Mouse (Mus musculus) ES-E14 (cell line): ENCODE measurements around the gene Phactr2. TPM values are rescaled to one million over a fixed set of nuclear protein-coding genes. Genes with fewer than 3 reads are reported as not detected.

Experiments
- DNase-seq: peaks from one replicate; pipeline ENCODE4 v3.0.0-alpha.2; 2013; ENCODE audit warnings: low read depth, low spot score
- H3K27ac ChIP-seq: 2 replicates; pipeline ENCODE4 v1.5.1; 2012; ENCODE audit warnings: low read depth, mild to moderate bottlenecking, low read length, moderate library complexity, mixed read lengths; ENCODE audit not compliant: poor library complexity, insufficient read depth, severe bottlenecking
- H3K36me3 ChIP-seq: 2 replicates; pipeline ENCODE4 v1.6.1; 2012; ENCODE audit warnings: mild to moderate bottlenecking, low read length, moderate library complexity, mixed read lengths; ENCODE audit not compliant: control insufficient read depth, poor library complexity, insufficient read depth, severe bottlenecking
- H3K4me1 ChIP-seq, 2 experiments: fragments of 150-350 bp in 1 of 2; sonication (generic) in 1 of 2; 2 replicates each; pipeline ENCODE4 v1.6.1; 2012; ENCODE audit warnings: low read length in 2 of 2, mild to moderate bottlenecking in 1 of 2, mixed read lengths in 1 of 2; ENCODE audit not compliant: control insufficient read depth in 2 of 2, insufficient read depth in 2 of 2, poor library complexity in 1 of 2
- H3K4me3 ChIP-seq, 2 experiments: fragments of 150-350 bp in 1 of 2; sonication (generic) in 1 of 2; 2 replicates each; pipeline ENCODE4 v1.5.1; 2012; ENCODE audit warnings: low read length in 2 of 2, low read depth in 1 of 2, mild to moderate bottlenecking in 1 of 2, mixed read lengths in 1 of 2; ENCODE audit not compliant: insufficient read depth in 1 of 2, poor library complexity in 1 of 2, severe bottlenecking in 1 of 2
- H3K9ac ChIP-seq: 2 replicates; pipeline ENCODE4 v1.6.1; 2012; ENCODE audit warnings: low read depth, mild to moderate bottlenecking, low read length, mixed read lengths; ENCODE audit not compliant: poor library complexity, insufficient read depth, severe bottlenecking
- H3K9me3 ChIP-seq: fragments of 150-350 bp; sonication (generic); 2 replicates; pipeline ENCODE4 v1.6.1; 2012; ENCODE audit warnings: low read depth, mild to moderate bottlenecking, low read length; ENCODE audit not compliant: control insufficient read depth, insufficient read depth
- CHD2 ChIP-seq: IDR thresholded peaks from 2 replicates; pipeline ENCODE4 v1.6.1; 2014; ENCODE audit warnings: mild to moderate bottlenecking, low read depth, low read length, inconsistent platforms
- HCFC1 ChIP-seq: IDR thresholded peaks from 2 replicates; pipeline ENCODE4 v1.6.1; 2012; ENCODE audit warnings: low read length, inconsistent platforms, borderline replicate concordance; ENCODE audit not compliant: insufficient read depth
- MAFK ChIP-seq: IDR thresholded peaks from 2 replicates; pipeline ENCODE4 v1.6.1; 2014; ENCODE audit warnings: mild to moderate bottlenecking, low read depth, low read length, inconsistent platforms; ENCODE audit not compliant: insufficient read depth
- ZC3H11A ChIP-seq: IDR thresholded peaks from 2 replicates; pipeline ENCODE4 v1.6.1; 2012; ENCODE audit warnings: low read depth, mild to moderate bottlenecking, inconsistent platforms, low read length, borderline replicate concordance
- ZNF384 ChIP-seq: IDR thresholded peaks from 2 replicates; pipeline ENCODE4 v1.6.1; 2012; ENCODE audit warnings: low read depth, low read length, inconsistent platforms
- in situ Hi-C, 2 experiments: fragments of 600-800 bp; cut with MboI; formaldehyde crosslinking; loops; one replicate each; pipeline ENCODE4 v1.15.1; 2025; ENCODE audit warnings: low sequenced_read_pairs in 2 of 2, inconsistent platforms in 1 of 2; ENCODE audit not compliant: unreplicated experiment in 2 of 2
- total RNA-seq: library from RNA; depleted of rRNA; stranded (reverse); fragments of 300-350 nt; gene quantifications from 2 replicates; pipeline ENCODE4 v1.2.3, GENCODE M21; 2012

The Phactr2 gene
- total RNA-seq, 1 experiment, result 2.2 TPM

DNA sequence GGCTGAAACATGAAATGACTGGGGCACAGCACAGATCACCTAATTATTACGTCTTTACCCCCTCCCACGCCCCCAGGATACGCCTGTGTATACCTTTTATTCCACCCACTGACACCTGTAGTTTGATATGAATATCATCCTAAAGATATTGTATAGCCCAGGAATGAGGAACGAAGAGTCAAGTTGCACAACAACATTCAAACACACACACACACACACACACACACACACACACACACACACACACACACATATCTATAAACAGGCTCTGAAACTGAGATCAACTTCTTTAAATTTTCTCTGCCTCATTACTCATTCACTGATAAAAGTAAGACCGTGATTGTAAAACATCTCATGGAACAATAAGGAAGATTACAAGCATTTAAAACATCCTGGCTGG is 197.9 kb downstream of the Phactr2 start:
- Histone ChIP-seq H3K27ac (no peak overlapping the region), H3K36me3 (no peaks in the 10 kb centered on the region), H3K4me1 (no peaks in the 10 kb centered on the region), H3K9ac (no peak overlapping the region), H3K9me3 (no peaks in the 10 kb centered on the region), H3K4me3 (no peak overlapping the region)
- TF ChIP-seq MAFK, result no peak
- no peak for TF ChIP-seq CHD2
- TF ChIP-seq ZC3H11A, result no peak
- no peak for TF ChIP-seq HCFC1
- TF ChIP-seq ZNF384, result no peak
- in situ Hi-C loops, result no loop called here
- no peak for DNase-seq

DNA sequence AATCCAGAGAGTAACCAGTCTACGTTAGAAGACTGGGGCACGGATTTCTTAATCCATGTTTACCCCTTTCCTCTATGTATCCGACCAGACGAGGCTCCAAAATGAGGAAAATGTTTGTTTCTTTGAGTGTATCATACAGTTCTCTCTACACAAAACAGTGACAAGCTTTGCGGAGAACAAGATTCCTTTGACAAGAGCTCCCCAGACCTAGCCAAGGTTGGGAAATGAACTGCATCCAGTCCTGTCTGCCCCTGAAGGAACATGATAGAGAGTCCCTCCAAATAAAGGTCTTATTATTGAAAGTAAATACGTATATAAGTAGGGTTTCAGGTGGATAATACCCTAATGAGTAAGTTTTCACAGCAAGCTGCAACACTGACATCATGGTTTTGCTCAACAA is 199.1 kb downstream of the Phactr2 start:
- in situ Hi-C loops, result no loop called here
- TF ChIP-seq MAFK, result no peak
- no peak for TF ChIP-seq CHD2
- TF ChIP-seq HCFC1, result no peak
- no peaks in the 10 kb centered on the region for H3K9me3 ChIP-seq
- H3K4me1 ChIP-seq, result no peaks in the 10 kb centered on the region
- no peak for DNase-seq
- no peak overlapping the region for H3K27ac ChIP-seq
- no peak overlapping the region for H3K9ac ChIP-seq
- H3K4me3 ChIP-seq, result no peak overlapping the region
- H3K36me3 ChIP-seq, result no peaks in the 10 kb centered on the region

DNA sequence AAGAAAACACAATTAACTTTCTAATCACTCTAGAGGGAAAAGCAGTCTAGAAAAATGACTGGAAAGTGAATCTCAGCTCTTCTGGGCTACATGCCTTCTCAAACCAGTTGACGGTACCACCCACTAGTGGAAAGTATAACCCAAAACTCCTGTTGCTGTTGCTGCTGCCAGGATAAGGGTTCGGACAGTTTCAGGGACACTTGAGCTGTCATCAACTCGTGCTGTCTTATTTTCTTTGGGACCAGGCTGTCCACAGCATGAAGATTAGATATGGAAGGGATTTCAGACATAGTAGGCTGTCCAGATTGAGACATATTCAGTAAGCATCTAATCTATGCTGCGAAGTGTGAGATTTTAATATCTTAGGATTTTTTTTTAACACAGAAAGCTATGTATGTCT is 199.5 kb downstream of the Phactr2 start:
- Histone ChIP-seq H3K27ac (no peak overlapping the region), H3K9ac (no peak overlapping the region), H3K9me3 (no peaks in the 10 kb centered on the region), H3K36me3 (no peaks in the 10 kb centered on the region), H3K4me3 (no peak overlapping the region), H3K4me1 (no peaks in the 10 kb centered on the region)
- in situ Hi-C loops, result no loop called here
- no peak for DNase-seq
- TF ChIP-seq ZC3H11A (no peak), ZNF384 (no peak), MAFK (no peak), CHD2 (no peak), HCFC1 (no peak)

DNA sequence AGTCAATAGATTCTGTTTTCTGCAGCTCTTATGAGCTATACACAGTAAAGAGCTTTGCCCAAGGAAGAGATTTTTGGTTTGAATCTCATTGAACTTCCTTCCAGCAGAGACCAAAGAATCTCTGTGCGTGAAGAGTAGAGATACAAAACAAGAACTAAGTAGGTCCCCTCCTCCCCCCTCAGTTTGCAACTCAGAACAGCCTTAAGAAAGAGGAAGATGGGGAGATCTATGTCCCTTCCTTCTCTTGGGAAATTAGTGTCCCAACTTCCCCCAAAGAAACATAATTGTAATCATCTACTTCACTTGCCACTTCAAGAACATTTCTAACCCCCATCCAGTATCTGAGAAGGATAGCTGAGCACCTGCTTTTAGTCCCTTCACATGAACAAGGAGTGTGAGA is 200.5 kb downstream of the Phactr2 start:
- Histone ChIP-seq H3K4me1 (no peaks in the 10 kb centered on the region), H3K9ac (no peak overlapping the region), H3K27ac (no peak overlapping the region), H3K4me3 (no peak overlapping the region), H3K36me3 (no peaks in the 10 kb centered on the region), H3K9me3 (no peaks in the 10 kb centered on the region)
- DNase-seq, result no peak
- TF ChIP-seq ZNF384, result no peak
- TF ChIP-seq ZC3H11A, result no peak
- no peak for TF ChIP-seq HCFC1
- TF ChIP-seq CHD2, result no peak
- TF ChIP-seq MAFK, result no peak
- in situ Hi-C loops, result no loop called here

DNA sequence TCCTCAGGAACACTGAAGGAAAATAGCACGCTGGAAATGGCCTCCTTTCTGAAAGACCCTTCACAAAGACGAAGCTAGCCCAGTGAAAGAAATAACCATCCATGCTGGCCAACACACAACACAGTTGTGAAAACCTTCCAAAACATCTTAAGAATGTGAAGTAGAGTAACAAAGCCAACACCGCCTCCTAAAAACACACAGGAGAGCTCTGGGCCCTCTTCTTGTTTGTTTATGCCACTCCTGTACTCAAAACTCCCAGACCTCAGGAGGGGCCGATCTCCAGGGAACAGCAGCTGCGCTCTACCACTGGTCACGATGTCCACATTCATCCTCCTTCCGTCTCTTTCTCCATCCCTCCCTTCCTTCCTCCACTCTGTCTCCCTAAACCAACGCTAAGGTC is 202.5 kb downstream of the Phactr2 start:
- no peaks in the 10 kb centered on the region for H3K4me1 ChIP-seq
- in situ Hi-C loops, result no loop called here
- no peak for DNase-seq
- TF ChIP-seq ZC3H11A, result no peak
- no peak for TF ChIP-seq HCFC1
- TF ChIP-seq ZNF384, result no peak
- TF ChIP-seq CHD2, result no peak
- TF ChIP-seq MAFK, result no peak
- no peak overlapping the region for H3K9ac ChIP-seq
- H3K9me3 ChIP-seq, result no peaks in the 10 kb centered on the region
- H3K4me3 ChIP-seq, result no peak overlapping the region
- H3K36me3 ChIP-seq, result no peaks in the 10 kb centered on the region
- H3K27ac ChIP-seq, result no peak overlapping the region
